In the genomic region with DNA sequence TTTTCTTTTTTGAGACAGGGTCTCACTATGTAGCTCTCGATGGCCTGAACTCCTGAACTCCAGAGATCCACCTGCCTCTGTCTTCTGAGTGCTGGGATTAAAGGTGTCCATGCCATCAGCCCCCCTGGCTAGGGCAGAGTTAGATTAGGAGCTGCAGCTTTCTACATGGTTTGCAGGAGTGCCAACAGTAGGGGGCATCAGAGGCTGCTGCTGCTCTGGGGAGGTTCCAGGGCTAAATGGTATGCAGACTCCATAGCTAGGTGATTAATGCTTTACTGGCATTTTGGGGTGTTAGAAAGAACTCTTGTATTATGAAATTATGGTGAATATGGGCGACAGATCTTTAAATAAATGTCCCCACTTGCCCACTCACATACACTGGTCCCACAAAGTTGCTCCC, we compare ENCODE assay signal across 8 mouse cellular contexts. TPM values are rescaled to one million over a fixed set of nuclear protein-coding genes. Genes with fewer than 3 reads are reported as not detected.
DNase-seq lines count a peak whose midpoint lies in the region; ATAC-seq and TF ChIP-seq lines count a peak whose summit lies in the region.
"Had no signal": no experiment of that assay in that cellular context is flagged by ENCODE, and none has a peak within 500 bp of the region (broad histone marks: within the 10 kb centered on the region; RNA-seq: fewer than 3 reads in every experiment).

No protein-coding gene starts in this region.

- no peaks in the 10 kb centered on the region for H3K36me3 ChIP-seq in kidney, adult 2 months (ENCODE audit: control insufficient read depth, insufficient read depth, low read length)
- H3K36me3 ChIP-seq in kidney, embryonic 16.5 days (ENCODE audit: insufficient read depth, low read length), result peaks cover 9% of the 10 kb centered on the region; the same call in 1 of the 2 replicates
- no peaks in the 10 kb centered on the region for H3K36me3 ChIP-seq in ES-E14 (ENCODE audit: control insufficient read depth, insufficient read depth, low read length, poor library complexity, severe bottlenecking)
- no peaks in the 10 kb centered on the region for H3K36me3 ChIP-seq in neural tube, embryonic 11.5 days (ENCODE audit: control insufficient read depth, insufficient read depth, low read length)
- H3K36me3 ChIP-seq: embryonic facial prominence, embryonic 13.5 days had no signal

- TF ChIP-seq CTCF in kidney, adult 2 months (conservative IDR thresholded peaks at IDR 0.05; ENCODE audit: insufficient read depth, insufficient read length, low read depth, low read length), result peak; percentile 59

- H3K4me3 ChIP-seq in kidney, adult 2 months (ENCODE audit: insufficient read depth, low read depth, low read length), result no peak overlapping the region
- H3K4me3 ChIP-seq in kidney, embryonic 16.5 days (ENCODE audit: low read length), result no peak overlapping the region
- H3K4me3 ChIP-seq in ES-E14 (ENCODE audit: insufficient read depth in 1 of 2, low read depth in 1 of 2, low read length in 2 of 2, poor library complexity in 1 of 2, severe bottlenecking in 1 of 2), result no peak overlapping the region
- H3K4me3 ChIP-seq in neural tube, embryonic 11.5 days (ENCODE audit: low read depth, low read length), result no peak overlapping the region
- H3K4me3 ChIP-seq: embryonic facial prominence, embryonic 13.5 days had no signal

- H3K27me3 ChIP-seq in kidney, adult 2 months (replicated peaks; ENCODE audit: control insufficient read depth, insufficient read depth, low read length), result no peaks in the 10 kb centered on the region
- H3K27me3 ChIP-seq in kidney, embryonic 16.5 days (ENCODE audit: insufficient read depth, low read length), result no peaks in the 10 kb centered on the region
- H3K27me3 ChIP-seq in neural tube, embryonic 11.5 days (ENCODE audit: control insufficient read depth, insufficient read depth, low read length), result no peaks in the 10 kb centered on the region

- 37% methylated on average over 2 of the region's 2 CpGs for WGBS in kidney, adult 2 months
- WGBS in kidney, embryonic 16.5 days, result 30% methylated on average over 2 of the region's 2 CpGs
- 39% methylated on average over 2 of the region's 2 CpGs for WGBS in neural tube, embryonic 11.5 days

- H3K9me3 ChIP-seq in kidney, embryonic 16.5 days (ENCODE audit: low read length), result no peaks in the 10 kb centered on the region
- H3K9me3 ChIP-seq in ES-E14 (ENCODE audit: control insufficient read depth, insufficient read depth, low read depth, low read length), result no peaks in the 10 kb centered on the region
- H3K9me3 ChIP-seq in neural tube, embryonic 11.5 days (ENCODE audit: control insufficient read depth, low read length), result no peaks in the 10 kb centered on the region
- H3K9me3 ChIP-seq: embryonic facial prominence, embryonic 13.5 days had no signal

- H3K4me1 ChIP-seq in kidney, adult 2 months (ENCODE audit: control insufficient read depth, insufficient read depth, low read length), result peaks cover 4% of the 10 kb centered on the region; the same call in 1 of the 2 replicates
- peaks cover 9% of the 10 kb centered on the region for H3K4me1 ChIP-seq in kidney, embryonic 16.5 days (ENCODE audit: insufficient read depth, low read length)
- no peaks in the 10 kb centered on the region for H3K4me1 ChIP-seq in ES-E14 (ENCODE audit: control insufficient read depth in 2 of 2, insufficient read depth in 2 of 2, low read length in 2 of 2, poor library complexity in 1 of 2)
- H3K4me1 ChIP-seq in neural tube, embryonic 11.5 days (ENCODE audit: control insufficient read depth, insufficient read depth, low read length), result no peaks in the 10 kb centered on the region

- in situ Hi-C loops in ES-E14 (cut with MboI; ENCODE audit: low sequenced_read_pairs in 2 of 2, unreplicated experiment in 2 of 2), result loop anchor here (5.0 to 25.0 kb wide), 3 partner anchors 185 to 325 kb away; a partner anchor contains a TSS

- no peak for TF ChIP-seq POLR2A in kidney, adult 2 months (IDR thresholded peaks at IDR 0.05; ENCODE audit: low read depth, low read length)

- no peak for ATAC-seq in kidney, embryonic 16.5 days (ENCODE audit: low FRiP score, low TSS enrichment)
- no peak for ATAC-seq in neural tube, embryonic 11.5 days (ENCODE audit: insufficient read depth, low FRiP score, low TSS enrichment)
- ATAC-seq in erythroid progenitor cell, adult 5-6 weeks (replicated peaks; ENCODE audit: low FRiP score, poor library complexity, severe bottlenecking), result no peak

- H3K9ac ChIP-seq in kidney, embryonic 16.5 days (replicated peaks; ENCODE audit: low read length), result no peak overlapping the region
- no peak overlapping the region for H3K9ac ChIP-seq in ES-E14 (ENCODE audit: insufficient read depth, low read depth, low read length, poor library complexity, severe bottlenecking)
- H3K9ac ChIP-seq in neural tube, embryonic 11.5 days (ENCODE audit: low read length), result no peak overlapping the region
- H3K9ac ChIP-seq: embryonic facial prominence, embryonic 13.5 days had no signal

- peak; percentile 40 for DNase-seq in kidney, adult 2 months
- peak; percentile 26 for DNase-seq in ES-E14 (ENCODE audit: low read depth, low spot score)
- DNase-seq in adrenal gland, postnatal 10 days, result peak; percentile 76
- DNase-seq in kidney, postnatal 4 days, result peak; percentile 75 to 77
- DNase-seq in neural tube, embryonic 11.5 days (ENCODE audit: low spot score), result peak; percentile 49

- no peak overlapping the region for H3K4me2 ChIP-seq in kidney, embryonic 16.5 days (replicated peaks; ENCODE audit: low read depth, low read length)
- H3K4me2 ChIP-seq in neural tube, embryonic 11.5 days (ENCODE audit: low read depth), result no peak overlapping the region
- H3K4me2 ChIP-seq: embryonic facial prominence, embryonic 13.5 days had no signal

- H3K27ac ChIP-seq in kidney, adult 2 months (ENCODE audit: insufficient read depth, low read depth, low read length), result no peak overlapping the region
- no peak overlapping the region for H3K27ac ChIP-seq in kidney, embryonic 16.5 days (ENCODE audit: low read length)
- no peak overlapping the region for H3K27ac ChIP-seq in ES-E14 (ENCODE audit: insufficient read depth, low read depth, low read length, poor library complexity, severe bottlenecking)
- H3K27ac ChIP-seq in neural tube, embryonic 11.5 days (ENCODE audit: low read depth, low read length), result no peak overlapping the region
- H3K27ac ChIP-seq: embryonic facial prominence, embryonic 13.5 days had no signal

TF ChIP-seq in ES-E14, 5 proteins besides CTCF, POLR2A, EP300 and RAD21:
- no peak for TF ChIP-seq HCFC1 (IDR thresholded peaks at IDR 0.05; ENCODE audit: borderline replicate concordance, insufficient read depth, low read length)
- TF ChIP-seq ZC3H11A (IDR thresholded peaks at IDR 0.05; ENCODE audit: borderline replicate concordance, low read depth, low read length), result peak; percentile 51; the same call in 1 of the 2 replicates

RNA-seq across cellular contexts. Expression of a gene that starts 5.0 kb away (rescaled TPM):
- 15.2 and 16.0 TPM in 2 replicates for polyA plus RNA-seq in kidney, adult 2 months (2012; rRNA removed)
- 13.1 and 15.7 TPM in 2 replicates for polyA plus RNA-seq in kidney, embryonic 16.5 days (2015; fragmentation: Nextera tagmentation; extraction: Ambion mirVana)
- 2.3 and 2.9 TPM in 2 replicates for total RNA-seq in ES-E14 (2012; rRNA removed)
- 10 to 100 TPM; 10.1 to 11.1 TPM for total RNA-seq in adrenal gland, postnatal 10 days (2021)
- polyA plus RNA-seq in neural tube, embryonic 11.5 days (2014; fragmentation: Nextera tagmentation; extraction: Ambion mirVana), result 8.9 and 9.4 TPM in 2 replicates
- total RNA-seq in erythroid progenitor cell, adult 5-6 weeks (2015; ENCODE audit: low replicate concordance), result 2.9 and 6.7 TPM in 2 replicates
- total RNA-seq in erythroid progenitor cell, adult 5-6 weeks (2017; ENCODE audit: low replicate concordance), result 0.51 and 0.91 TPM in 2 replicates

RNA-seq across cellular contexts. Expression of a gene that starts 33.8 kb away (rescaled TPM):
- polyA plus RNA-seq in kidney, adult 2 months (2012; rRNA removed), result 43.8 and 44.9 TPM in 2 replicates
- 26.9 and 37.7 TPM in 2 replicates for polyA plus RNA-seq in kidney, embryonic 16.5 days (2015; fragmentation: Nextera tagmentation; extraction: Ambion mirVana)
- 55.1 and 55.7 TPM in 2 replicates for total RNA-seq in ES-E14 (2012; rRNA removed)
- total RNA-seq in adrenal gland, postnatal 10 days (2021), result 10 to 100 TPM; 41.7 to 48.5 TPM
- 45.0 and 49.6 TPM in 2 replicates for polyA plus RNA-seq in neural tube, embryonic 11.5 days (2014; fragmentation: Nextera tagmentation; extraction: Ambion mirVana)
- 24.9 and 83.4 TPM in 2 replicates for total RNA-seq in erythroid progenitor cell, adult 5-6 weeks (2015; ENCODE audit: low replicate concordance)
- 54.0 and 96.1 TPM in 2 replicates for total RNA-seq in erythroid progenitor cell, adult 5-6 weeks (2017; ENCODE audit: low replicate concordance)

Comparison
In these comparisons a context has a peak if more than half of its experiments do, and no peak if none do; other contexts are left out.
1. DNase-seq: peak in every context shown above with its lines; median percentile 76 in adrenal gland, postnatal 10 days; 76 in kidney, postnatal 4 days; 49 in neural tube, embryonic 11.5 days; 40 in kidney, adult 2 months; 26 in ES-E14.